Mouse (Mus musculus) limb, embryonic 10.5 days (tissue): Measurements from ENCODE around the gene Adra2a. TPM values are rescaled to one million over a fixed set of nuclear protein-coding genes. Genes with fewer than 3 reads are reported as not detected.

Experiments
- DNase-seq: peaks from one replicate; pipeline ENCODE4 v3.0.0-alpha.2; 2017; ENCODE audit warnings: low spot score
- H3K27ac ChIP-seq: fragments of 300-500 bp; sonication (generic); 2 replicates; pipeline ENCODE4 v1.5.1; 2016; ENCODE audit warnings: mild to moderate bottlenecking
- H3K27me3 ChIP-seq: fragments of 300-500 bp; sonication (generic); 2 replicates; pipeline ENCODE4 v1.6.1; 2016; ENCODE audit warnings: low read depth, mild to moderate bottlenecking; ENCODE audit not compliant: poor library complexity, severe bottlenecking
- H3K36me3 ChIP-seq: fragments of 300-500 bp; sonication (generic); 2 replicates; pipeline ENCODE4 v1.6.1; 2016; ENCODE audit warnings: mild to moderate bottlenecking, moderate library complexity
- H3K4me1 ChIP-seq: fragments of 300-500 bp; sonication (generic); 2 replicates; pipeline ENCODE4 v1.6.1; 2016
- H3K4me3 ChIP-seq: fragments of 300-500 bp; sonication (generic); 2 replicates; pipeline ENCODE4 v1.5.1; 2016; ENCODE audit warnings: mild to moderate bottlenecking, moderate library complexity
- H3K9me3 ChIP-seq: fragments of 300-500 bp; sonication (generic); replicated peaks from 2 replicates; pipeline ENCODE4 v1.6.1; 2016; ENCODE audit warnings: mild to moderate bottlenecking
- WGBS: fragments of 180-500 bp; shearing (Covaris S2); methylation state at CpG from one replicate; pipeline ENCODE4 v1.1.7; 2016; 5-methylcytosine and 5-hydroxymethylcytosine counted together
- polyA plus RNA-seq: library from polyadenylated mRNA; unstranded; fragments of >200 nt; fragmentation: Nextera tagmentation; extraction: Ambion mirVana; gene quantifications from 2 replicates; pipeline ENCODE4 v1.2.1, GENCODE M21; 2016

Adra2a gene
- polyA plus RNA-seq, 1 experiment from 2014 or later = not detected

DNA sequence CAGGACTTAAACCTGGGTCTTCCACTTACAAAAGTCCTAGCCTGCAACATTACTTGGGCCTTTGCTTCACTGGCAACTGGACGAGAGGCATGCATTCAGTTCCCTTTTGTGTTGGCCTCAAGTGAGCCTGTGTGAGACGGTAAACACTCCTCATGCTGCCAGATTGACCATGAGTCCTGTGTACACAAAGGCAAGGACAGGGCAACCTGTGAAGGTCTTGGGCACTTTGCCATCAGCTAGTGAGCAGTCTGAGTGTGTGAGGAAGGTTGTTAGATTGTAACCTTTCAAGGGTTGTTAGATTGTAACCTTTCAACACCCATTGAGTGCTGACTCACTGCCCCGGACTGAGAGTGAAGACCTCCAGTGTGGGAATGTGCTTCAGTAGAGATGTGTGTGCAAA, 49.6 kb downstream of the Adra2a start:
- DNase-seq = no peak
- no peaks in the 10 kb centered on the region for H3K9me3 ChIP-seq
- no peak overlapping the region for H3K4me3 ChIP-seq
- H3K4me1 ChIP-seq = peaks cover 14% of the 10 kb centered on the region
- H3K27me3 ChIP-seq = peaks cover 10% of the 10 kb centered on the region
- no peaks in the 10 kb centered on the region for H3K36me3 ChIP-seq
- no peak overlapping the region for H3K27ac ChIP-seq
- WGBS = 84% methylated on average over 3 of the region's 3 CpGs

DNA sequence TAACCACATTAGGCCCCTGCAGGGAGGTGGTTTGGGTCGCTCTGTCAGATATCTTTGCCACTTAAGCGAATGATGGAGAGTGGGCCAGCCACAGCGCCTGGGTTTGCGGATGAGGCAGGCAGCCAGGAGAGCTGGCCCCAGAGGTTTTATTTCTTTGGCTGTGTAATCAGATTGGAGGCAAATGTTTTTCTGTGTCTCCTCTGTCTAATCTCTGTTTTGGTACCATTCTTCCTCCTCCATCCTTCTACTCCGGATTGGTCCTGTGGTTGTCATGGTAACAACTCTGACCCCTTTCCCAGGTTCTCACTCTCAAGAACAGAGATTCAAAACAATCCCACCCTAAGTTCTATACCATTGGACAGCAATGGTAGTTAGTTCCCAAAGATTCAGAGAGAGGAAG, 51.8 kb downstream of the Adra2a start:
- WGBS = 87% methylated on average over 5 of the region's 5 CpGs

DNA sequence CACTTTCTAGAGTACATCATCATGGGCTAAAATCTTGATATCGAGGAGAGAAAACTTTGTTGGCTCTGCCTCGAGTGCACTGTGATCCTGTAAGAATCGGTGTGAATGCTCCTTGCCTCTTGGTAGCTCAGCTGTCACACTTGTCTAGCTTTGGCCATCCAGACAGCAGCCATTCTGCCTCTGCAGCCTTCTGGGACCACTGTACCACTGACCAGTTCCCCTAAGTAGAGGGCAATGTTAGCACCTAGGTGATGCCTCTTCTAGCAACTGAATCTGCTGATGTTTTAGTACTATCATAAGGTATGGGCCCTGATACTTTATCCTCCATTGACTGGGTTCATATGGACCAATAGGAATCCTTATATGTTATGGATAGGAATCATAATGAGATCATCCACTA, 54.4 kb downstream of the Adra2a start:
- Histone ChIP-seq H3K4me1 (peaks cover 14% of the 10 kb centered on the region), H3K27me3 (peaks cover 10% of the 10 kb centered on the region), H3K27ac (no peak overlapping the region), H3K9me3 (no peaks in the 10 kb centered on the region), H3K4me3 (no peak overlapping the region), H3K36me3 (no peaks in the 10 kb centered on the region)
- no peak for DNase-seq
- WGBS = 90% methylated on average over 3 of the region's 3 CpGs

More for the DNA sequence above, 51.8 kb downstream of the Adra2a start:
- no peak overlapping the region for H3K4me3 ChIP-seq
- no peak for DNase-seq
- peaks cover 14% of the 10 kb centered on the region for H3K4me1 ChIP-seq
- peaks cover 10% of the 10 kb centered on the region for H3K27me3 ChIP-seq
- no peak overlapping the region for H3K27ac ChIP-seq
- no peaks in the 10 kb centered on the region for H3K9me3 ChIP-seq
- H3K36me3 ChIP-seq = no peaks in the 10 kb centered on the region

Other genes with a start within 250 kb of the Adra2a start
- gene Pdcd4, start 151.9 kb upstream of the Adra2a start, polyA plus RNA-seq = 38.1 and 56.1 TPM in 2 replicates
- 49.9 and 54.0 TPM in 2 replicates for gene Shoc2, start 99.8 kb upstream of the Adra2a start, polyA plus RNA-seq
- gene Bbip1, start 99.5 kb upstream of the Adra2a start, polyA plus RNA-seq = 80.4 and 81.9 TPM in 2 replicates